Mouse (Mus musculus) lung, embryonic 16.5 days (tissue): ENCODE results near the gene Socs3. TPM values are rescaled to one million over a fixed set of nuclear protein-coding genes. Genes with fewer than 3 reads are reported as not detected.

ENCODE experiments used
- ATAC-seq: fragments of 200-750 bp; cut with Nextera tagmentation; 2 replicates; pipeline ENCODE4 v1.8.0; 2017; ENCODE audit warnings: low read depth, mild to moderate bottlenecking, moderate library complexity
- H3K27ac ChIP-seq: fragments of 300-500 bp; sonication (generic); 2 replicates; pipeline ENCODE4 v1.5.1; 2014; ENCODE audit warnings: mild to moderate bottlenecking, control low read depth, low read length
- H3K27me3 ChIP-seq: fragments of 300-500 bp; sonication (generic); 2 replicates; pipeline ENCODE4 v1.6.1; 2014; ENCODE audit warnings: low read depth, low read length, mixed read lengths; ENCODE audit not compliant: control insufficient read depth, insufficient read depth
- H3K36me3 ChIP-seq: fragments of 300-500 bp; sonication (generic); 2 replicates; pipeline ENCODE4 v1.6.1; 2014; ENCODE audit warnings: low read length; ENCODE audit not compliant: control insufficient read depth, insufficient read depth
- H3K4me1 ChIP-seq: fragments of 300-500 bp; sonication (generic); replicated peaks from 2 replicates; pipeline ENCODE4 v1.6.1; 2014; ENCODE audit warnings: low read length, mixed read lengths; ENCODE audit not compliant: control insufficient read depth, insufficient read depth
- H3K4me2 ChIP-seq: fragments of 300-500 bp; sonication (generic); 2 replicates; pipeline ENCODE4 v1.6.1; 2014; ENCODE audit warnings: low read depth, low read length, control low read depth
- H3K4me3 ChIP-seq: fragments of 300-500 bp; sonication (generic); 2 replicates; pipeline ENCODE4 v1.5.1; 2014; ENCODE audit warnings: mild to moderate bottlenecking, low read length, control low read depth
- H3K9ac ChIP-seq: fragments of 300-500 bp; sonication (generic); 2 replicates; pipeline ENCODE4 v1.6.1; 2014; ENCODE audit warnings: low read length, control low read depth
- H3K9me3 ChIP-seq: fragments of 300-500 bp; sonication (generic); 2 replicates; pipeline ENCODE4 v1.6.1; 2016; ENCODE audit warnings: low read length; ENCODE audit not compliant: control insufficient read depth
- whole genome bisulfite sequencing: fragments of 180-500 bp; shearing (Covaris S2); extraction: QIAGEN DNeasy Blood & Tissue Kit; methylation state at CpG from one replicate; pipeline ENCODE4 v1.1.7; 2014; 5-methylcytosine and 5-hydroxymethylcytosine counted together
- polyA plus RNA-seq: library from polyadenylated mRNA; unstranded; fragments of >200 nt; fragmentation: Nextera tagmentation; extraction: Ambion mirVana; gene quantifications from 2 replicates; pipeline ENCODE4 v1.2.1, GENCODE M21; 2015

Gene Socs3
- polyA plus RNA-seq, 1 experiment from 2014 or later, result 12.5 TPM

- H3K4me3 ChIP-seq, result no peak overlapping the region
- H3K4me2 ChIP-seq, result 0 out of 2 replicates have a peak overlapping the region, but pooled peaks have one; percentile 7
- no peaks in the 10 kb centered on the region for H3K36me3 ChIP-seq
- H3K9me3 ChIP-seq, result no peaks in the 10 kb centered on the region
- no peak overlapping the region; the same call in 1 of the 2 replicates for H3K9ac ChIP-seq
- no peak for ATAC-seq
- peak overlapping the region; percentile 60 for H3K27ac ChIP-seq
- peaks cover 44% of the 10 kb centered on the region for H3K4me1 ChIP-seq
- no peaks in the 10 kb centered on the region for H3K27me3 ChIP-seq
- WGBS, result 30% methylated on average over 4 of the region's 4 CpGs
Observed at GRCm38 (mm10) chr11:117939004-117939730, 30.7 kb downstream of the Socs3 start.

DNA sequence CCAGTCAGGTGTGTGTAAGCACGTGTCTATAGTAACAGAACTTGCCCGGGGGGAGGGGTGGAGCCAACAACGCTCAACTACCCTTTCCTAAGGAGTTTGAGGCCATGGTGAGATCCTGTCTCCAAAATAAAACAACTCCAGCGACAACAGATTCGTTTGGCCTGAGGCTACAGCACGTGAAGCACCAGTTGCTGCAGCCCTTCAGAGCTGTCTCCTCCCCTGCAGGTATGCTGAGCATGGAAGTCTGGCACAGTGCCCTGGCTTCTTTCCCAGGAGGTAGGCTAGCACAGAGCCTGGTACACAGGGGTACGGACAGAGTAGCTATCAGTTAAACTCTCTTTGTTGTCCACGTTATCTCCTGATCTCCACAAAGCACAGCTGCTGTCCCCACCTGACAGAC is 33.6 kb downstream of the Socs3 start:
- H3K4me2 ChIP-seq, result peak overlapping the region; percentile 28; the same call in 1 of the 2 replicates

DNA sequence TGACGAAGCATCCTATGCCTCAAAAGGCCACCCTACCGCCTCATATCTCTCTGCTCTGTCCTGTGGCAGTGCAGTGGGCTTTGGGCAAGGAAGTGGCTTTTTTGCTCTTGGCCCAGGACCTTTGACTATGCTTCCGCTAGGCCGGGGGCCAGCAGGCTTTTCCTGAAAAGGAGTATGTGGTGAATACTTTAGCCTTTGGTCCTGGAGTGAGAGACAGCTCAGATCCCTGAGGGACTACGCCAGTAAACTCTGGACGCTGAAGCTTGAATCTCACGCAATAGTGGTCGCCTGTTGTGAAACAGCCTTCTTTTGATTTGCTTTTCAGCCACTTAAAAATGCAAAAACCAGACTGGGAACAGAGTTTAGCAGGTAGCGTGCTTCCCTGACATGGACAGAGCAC is 34.2 kb downstream of the Socs3 start:
- Histone ChIP-seq H3K4me2 (no peak overlapping the region), H3K4me3 (no peak overlapping the region), H3K27ac (peak overlapping the region; percentile 77), H3K27me3 (peaks cover 7% of the 10 kb centered on the region; the same call in 1 of the 2 replicates), H3K9ac (peak overlapping the region; percentile 4; the same call in 1 of the 2 replicates), H3K4me1 (peaks cover 61% of the 10 kb centered on the region), H3K9me3 (no peaks in the 10 kb centered on the region), H3K36me3 (no peaks in the 10 kb centered on the region)
- ATAC-seq, result no peak
- WGBS, result 42% methylated on average over 9 of the region's 9 CpGs

More for the DNA sequence above, 33.6 kb downstream of the Socs3 start:
- peak overlapping the region; percentile 8; the same call in 1 of the 2 replicates for H3K9ac ChIP-seq
- peak overlapping the region; percentile 77 for H3K27ac ChIP-seq
- H3K4me1 ChIP-seq, result peaks cover 59% of the 10 kb centered on the region
- peaks cover 3% of the 10 kb centered on the region; the same call in 1 of the 2 replicates for H3K27me3 ChIP-seq
- no peak overlapping the region for H3K4me3 ChIP-seq
- WGBS, result 25% methylated on average over 8 of the region's 8 CpGs
- no peaks in the 10 kb centered on the region for H3K36me3 ChIP-seq
- no peaks in the 10 kb centered on the region for H3K9me3 ChIP-seq
- peak; percentile 36; the same call in 1 of the 2 replicates for ATAC-seq

- Histone ChIP-seq H3K27me3 (peaks cover 11% of the 10 kb centered on the region), H3K9me3 (no peaks in the 10 kb centered on the region), H3K4me3 (no peak overlapping the region), H3K4me1 (peaks cover 56% of the 10 kb centered on the region), H3K27ac (peak overlapping the region; percentile 77), H3K4me2 (no peak overlapping the region), H3K9ac (peak overlapping the region; percentile 14; the same call in 1 of the 2 replicates), H3K36me3 (no peaks in the 10 kb centered on the region)
- ATAC-seq, result no peak
- WGBS, result 59% methylated on average over 5 of the region's 5 CpGs
Observed at GRCm38 (mm10) chr11:117934576-117935368, 35.1 kb downstream of the Socs3 start.

DNA sequence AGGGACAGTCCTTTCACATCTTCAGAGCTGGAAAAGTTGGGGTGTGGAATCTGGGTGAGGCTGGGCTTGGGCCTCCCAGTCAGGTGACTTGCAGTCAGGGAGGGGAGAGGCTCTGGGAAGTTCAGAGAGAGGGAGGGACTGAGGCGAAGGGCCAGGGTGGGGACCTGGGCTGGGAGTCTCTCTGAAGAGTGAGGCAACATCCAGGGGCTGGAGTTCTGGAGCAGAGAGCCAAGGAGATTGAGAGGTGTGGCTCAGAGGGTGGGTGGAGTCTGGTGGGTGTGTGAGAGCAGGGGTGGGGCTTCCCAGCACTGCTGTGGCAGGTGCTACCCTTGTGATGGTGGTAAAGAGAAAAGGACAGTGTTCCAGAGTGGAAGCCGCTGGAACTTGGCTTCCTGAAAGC is 35.7 kb downstream of the Socs3 start:
- H3K36me3 ChIP-seq, result no peaks in the 10 kb centered on the region
- peak; percentile 87 for ATAC-seq
- peaks cover 11% of the 10 kb centered on the region for H3K27me3 ChIP-seq
- H3K9me3 ChIP-seq, result no peaks in the 10 kb centered on the region
- no peak overlapping the region for H3K9ac ChIP-seq
- 60% methylated on average over 2 of the region's 2 CpGs for WGBS
- H3K4me1 ChIP-seq, result peaks cover 50% of the 10 kb centered on the region
- H3K4me2 ChIP-seq, result no peak overlapping the region
- H3K4me3 ChIP-seq, result no peak overlapping the region
- H3K27ac ChIP-seq, result peak overlapping the region; percentile 56

- H3K4me3 ChIP-seq, result no peak overlapping the region
- H3K9me3 ChIP-seq, result no peaks in the 10 kb centered on the region
- H3K9ac ChIP-seq, result no peak overlapping the region
- 0 out of 2 replicates have a peak overlapping the region, but pooled peaks have one; percentile 40 for H3K27ac ChIP-seq
- no peak for ATAC-seq
- 44% methylated on average over 4 of the region's 4 CpGs for WGBS
- peaks cover 11% of the 10 kb centered on the region for H3K27me3 ChIP-seq
- H3K4me2 ChIP-seq, result no peak overlapping the region
- no peaks in the 10 kb centered on the region for H3K36me3 ChIP-seq
- H3K4me1 ChIP-seq, result peaks cover 45% of the 10 kb centered on the region
Observed at GRCm38 (mm10) chr11:117932195-117932594, 37.7 kb downstream of the Socs3 start.

- Histone ChIP-seq H3K4me2 (no peak overlapping the region), H3K9ac (no peak overlapping the region), H3K27me3 (peaks cover 11% of the 10 kb centered on the region), H3K9me3 (no peaks in the 10 kb centered on the region), H3K4me3 (no peak overlapping the region), H3K36me3 (no peaks in the 10 kb centered on the region), H3K27ac (no peak overlapping the region), H3K4me1 (peaks cover 43% of the 10 kb centered on the region)
- no peak for ATAC-seq
- WGBS, result 62% methylated on average over 6 of the region's 6 CpGs
Observed at GRCm38 (mm10) chr11:117931576-117931975, 38.3 kb downstream of the Socs3 start.

DNA sequence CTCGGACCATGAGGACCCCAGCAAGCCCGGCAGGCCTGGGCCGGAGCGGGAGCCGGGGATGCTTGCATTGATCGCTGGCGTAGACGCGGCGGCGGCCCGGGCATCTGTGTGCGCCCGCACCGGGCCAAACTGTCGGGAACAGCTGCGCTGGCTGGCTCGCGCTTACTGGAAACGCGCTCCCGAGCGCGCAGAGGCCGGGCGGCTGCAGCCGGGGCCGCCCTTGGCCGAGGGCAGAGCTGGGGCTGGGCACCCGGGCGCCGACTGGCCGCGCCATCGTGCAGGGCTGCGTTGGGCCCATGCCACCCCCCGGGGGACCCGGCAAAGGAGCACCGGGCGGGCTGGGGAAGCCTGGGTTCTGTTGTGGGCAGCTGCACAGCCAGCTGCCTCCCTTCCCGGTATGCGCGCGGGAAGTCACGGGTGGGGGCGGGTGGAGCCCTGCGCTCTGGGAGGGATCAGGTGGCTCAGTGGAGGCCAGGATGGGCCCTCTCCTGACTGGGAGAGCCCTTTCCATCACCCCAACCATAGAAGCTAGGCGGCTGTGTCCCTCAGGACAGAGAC is 39.0 kb downstream of the Socs3 start:
- peak; percentile 53 for ATAC-seq
- 3% methylated on average over 47 of the region's 48 CpGs for WGBS
- Histone ChIP-seq H3K4me3 (peak overlapping the region; percentile 48), H3K4me1 (peaks cover 36% of the 10 kb centered on the region), H3K36me3 (no peaks in the 10 kb centered on the region), H3K9ac (peak overlapping the region; percentile 70), H3K9me3 (no peaks in the 10 kb centered on the region), H3K4me2 (peak overlapping the region; percentile 88), H3K27me3 (peaks cover 11% of the 10 kb centered on the region), H3K27ac (no peak overlapping the region)

- Histone ChIP-seq H3K27me3 (peaks cover 4% of the 10 kb centered on the region), H3K4me3 (no peak overlapping the region), H3K9me3 (no peaks in the 10 kb centered on the region), H3K9ac (no peak overlapping the region), H3K36me3 (no peaks in the 10 kb centered on the region), H3K4me2 (no peak overlapping the region), H3K4me1 (no peaks in the 10 kb centered on the region), H3K27ac (no peak overlapping the region)
- 80% methylated on average over 1 of the region's 1 CpGs for WGBS
- ATAC-seq, result no peak
Observed at GRCm38 (mm10) chr11:117925541-117925940, 44.3 kb downstream of the Socs3 start.
